Mouse (Mus musculus) neural tube, embryonic 12.5 days (tissue): ENCODE data around the gene Col23a1. TPM values are rescaled to one million over a fixed set of nuclear protein-coding genes. Genes with fewer than 3 reads are reported as not detected.

Source experiments
- ATAC-seq: fragments of 200-750 bp; cut with Nextera tagmentation; 2 replicates; pipeline ENCODE4 v1.8.0; 2017; ENCODE audit warnings: low read depth, mild to moderate bottlenecking, moderate TSS enrichment, moderate library complexity; ENCODE audit not compliant: low FRiP score
- H3K27ac ChIP-seq: fragments of 300-500 bp; sonication (generic); 2 replicates; pipeline ENCODE4 v1.5.1; 2016
- H3K27me3 ChIP-seq: fragments of 300-500 bp; sonication (generic); replicated peaks from 2 replicates; pipeline ENCODE4 v1.6.1; 2016; ENCODE audit warnings: mild to moderate bottlenecking
- H3K36me3 ChIP-seq: fragments of 300-500 bp; sonication (generic); 2 replicates; pipeline ENCODE4 v1.6.1; 2016; ENCODE audit warnings: mild to moderate bottlenecking
- H3K4me1 ChIP-seq: fragments of 300-500 bp; sonication (generic); 2 replicates; pipeline ENCODE4 v1.6.1; 2016
- H3K4me2 ChIP-seq: fragments of 300-500 bp; sonication (generic); replicated peaks from 2 replicates; pipeline ENCODE4 v1.6.1; 2016; ENCODE audit warnings: mild to moderate bottlenecking
- H3K4me3 ChIP-seq: fragments of 300-500 bp; sonication (generic); 2 replicates; pipeline ENCODE4 v1.5.1; 2016
- H3K9ac ChIP-seq: fragments of 300-500 bp; sonication (generic); 2 replicates; pipeline ENCODE4 v1.6.1; 2016; ENCODE audit warnings: mild to moderate bottlenecking
- H3K9me3 ChIP-seq: fragments of 300-500 bp; sonication (generic); 2 replicates; pipeline ENCODE4 v1.6.1; 2016; ENCODE audit warnings: mild to moderate bottlenecking
- WGBS: fragments of 180-500 bp; shearing (Covaris S2); methylation state at CpG from one replicate; pipeline ENCODE4 v1.1.7; 2016; 5-methylcytosine and 5-hydroxymethylcytosine counted together
- polyA plus RNA-seq: library from polyadenylated mRNA; unstranded; fragments of >200 nt; fragmentation: Nextera tagmentation; extraction: Ambion mirVana; gene quantifications from 2 replicates; pipeline ENCODE4 v1.2.1, GENCODE M21; 2016

Gene Col23a1
- polyA plus RNA-seq, 1 experiment from 2014 or later: 11.8 TPM

DNA sequence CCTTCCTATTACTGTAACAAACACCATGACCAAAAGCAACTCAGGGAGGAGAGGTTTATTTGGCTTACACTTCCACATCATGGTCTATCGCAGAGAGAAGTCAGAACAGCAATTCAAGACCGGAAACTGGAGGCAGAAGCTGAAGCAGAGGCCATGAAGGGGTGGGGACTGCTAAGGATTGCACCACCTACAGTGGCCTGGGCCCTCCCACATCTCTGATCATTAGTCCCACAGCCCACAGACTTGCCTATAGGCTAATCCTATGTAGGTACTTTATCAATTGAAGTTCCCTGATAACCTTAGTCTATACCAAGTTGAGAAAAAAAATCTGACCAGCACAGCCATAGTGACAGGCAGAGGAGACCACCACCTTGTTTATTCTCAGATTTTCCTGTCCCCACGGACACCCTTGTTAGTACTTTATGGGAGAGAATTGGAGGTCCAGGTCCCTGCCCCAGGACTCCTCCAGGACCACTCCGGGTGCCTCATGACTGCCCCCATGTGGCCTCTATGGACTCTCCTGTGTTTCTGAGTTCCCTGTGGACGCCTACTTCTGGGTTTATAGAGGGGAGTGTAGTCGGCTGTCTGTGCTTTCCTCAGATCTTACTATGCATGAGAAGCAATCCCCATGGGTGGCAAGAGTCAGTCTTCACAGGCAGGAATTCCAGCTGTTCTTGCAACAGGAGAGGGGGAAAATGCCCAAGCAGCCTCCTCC lies 157.1 kb downstream of the Col23a1 start:
- Histone ChIP-seq H3K4me1 (peaks cover 6% of the 10 kb centered on the region; the same call in 1 of the 2 replicates), H3K9ac (no peak overlapping the region), H3K27ac (no peak overlapping the region), H3K36me3 (no peaks in the 10 kb centered on the region), H3K4me2 (no peak overlapping the region), H3K27me3 (no peaks in the 10 kb centered on the region), H3K9me3 (no peaks in the 10 kb centered on the region; the same call in 1 of the 2 replicates), H3K4me3 (no peak overlapping the region)
- no peak for ATAC-seq
- WGBS: 34% methylated on average over 6 of the region's 6 CpGs

DNA sequence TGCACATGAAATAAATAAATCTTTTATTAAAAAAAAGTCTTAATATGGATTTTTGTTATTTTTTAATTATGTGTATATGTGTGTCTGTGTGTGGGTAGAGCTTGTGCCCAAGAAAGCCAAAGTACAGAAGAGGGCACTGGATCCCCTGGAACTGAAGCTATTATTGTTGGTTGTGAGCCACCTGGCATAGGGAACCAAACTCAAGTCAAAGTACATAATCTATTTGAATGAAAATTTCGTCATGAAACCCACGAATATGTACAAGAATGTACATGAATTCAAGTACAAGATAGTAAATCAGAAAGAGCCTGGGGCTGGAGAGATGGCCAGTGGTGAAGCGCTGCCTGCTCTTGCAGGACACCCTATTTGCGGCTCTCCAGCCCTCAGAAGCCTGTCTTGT lies 158.5 kb downstream of the Col23a1 start:
- no peaks in the 10 kb centered on the region for H3K36me3 ChIP-seq
- no peak overlapping the region for H3K4me2 ChIP-seq
- ATAC-seq: no peak
- H3K4me3 ChIP-seq: no peak overlapping the region
- no peaks in the 10 kb centered on the region for H3K9me3 ChIP-seq
- 81% methylated on average over 4 of the region's 4 CpGs for WGBS
- H3K9ac ChIP-seq: no peak overlapping the region
- H3K27ac ChIP-seq: no peak overlapping the region
- no peaks in the 10 kb centered on the region for H3K27me3 ChIP-seq
- peaks cover 6% of the 10 kb centered on the region; the same call in 1 of the 2 replicates for H3K4me1 ChIP-seq

DNA sequence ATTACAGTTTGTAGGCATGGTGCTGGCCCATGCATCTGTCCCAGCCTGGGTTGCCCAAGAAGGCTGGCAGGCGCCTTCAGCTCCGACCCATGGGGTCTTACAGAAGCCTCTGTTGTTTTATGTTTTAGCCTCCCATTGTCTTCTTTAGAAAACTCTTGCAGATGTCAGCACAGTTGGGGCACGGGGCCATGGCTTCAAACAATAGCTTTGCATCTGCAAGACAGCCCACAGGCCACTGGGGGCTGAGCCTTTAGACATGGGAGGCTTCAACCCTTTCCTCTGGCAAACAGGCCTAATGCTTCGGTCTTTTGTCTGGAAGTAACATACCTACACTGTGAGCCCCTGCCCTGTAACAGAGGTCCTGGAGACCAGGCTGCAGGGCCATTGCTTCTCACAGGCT lies 159.0 kb downstream of the Col23a1 start:
- no peak for ATAC-seq
- no peak overlapping the region for H3K4me3 ChIP-seq
- no peaks in the 10 kb centered on the region for H3K36me3 ChIP-seq
- 23% methylated on average over 4 of the region's 4 CpGs for WGBS
- no peaks in the 10 kb centered on the region for H3K9me3 ChIP-seq
- H3K27ac ChIP-seq: no peak overlapping the region
- H3K27me3 ChIP-seq: no peaks in the 10 kb centered on the region
- no peak overlapping the region for H3K4me2 ChIP-seq
- no peak overlapping the region for H3K9ac ChIP-seq
- H3K4me1 ChIP-seq: peaks cover 6% of the 10 kb centered on the region; the same call in 1 of the 2 replicates

DNA sequence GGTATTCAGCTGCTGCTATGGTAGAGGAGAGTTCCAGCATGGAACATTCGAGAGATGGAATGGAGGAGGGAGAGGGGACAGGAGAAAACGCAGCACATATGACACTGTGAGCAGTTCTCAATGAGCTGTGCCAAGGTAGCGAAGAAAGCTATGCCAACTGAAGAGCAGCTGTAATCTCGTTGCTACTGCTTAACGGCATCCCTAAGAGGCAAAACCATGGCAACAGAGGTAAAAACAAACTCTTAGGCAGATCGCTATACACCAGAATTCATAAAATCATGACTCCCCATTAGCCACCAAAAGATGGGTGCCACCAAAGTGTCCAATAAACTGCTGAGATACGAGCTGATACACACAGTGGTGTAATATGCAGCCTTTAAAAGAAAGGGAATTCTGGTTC lies 160.2 kb downstream of the Col23a1 start:
- H3K36me3 ChIP-seq: no peaks in the 10 kb centered on the region
- peaks cover 6% of the 10 kb centered on the region; the same call in 1 of the 2 replicates for H3K4me1 ChIP-seq
- no peak overlapping the region for H3K9ac ChIP-seq
- no peak overlapping the region for H3K4me3 ChIP-seq
- H3K27me3 ChIP-seq: no peaks in the 10 kb centered on the region
- no peak for ATAC-seq
- no peak overlapping the region for H3K4me2 ChIP-seq
- no peak overlapping the region for H3K27ac ChIP-seq
- no peaks in the 10 kb centered on the region for H3K9me3 ChIP-seq
- WGBS: 90% methylated on average over 7 of the region's 7 CpGs

DNA sequence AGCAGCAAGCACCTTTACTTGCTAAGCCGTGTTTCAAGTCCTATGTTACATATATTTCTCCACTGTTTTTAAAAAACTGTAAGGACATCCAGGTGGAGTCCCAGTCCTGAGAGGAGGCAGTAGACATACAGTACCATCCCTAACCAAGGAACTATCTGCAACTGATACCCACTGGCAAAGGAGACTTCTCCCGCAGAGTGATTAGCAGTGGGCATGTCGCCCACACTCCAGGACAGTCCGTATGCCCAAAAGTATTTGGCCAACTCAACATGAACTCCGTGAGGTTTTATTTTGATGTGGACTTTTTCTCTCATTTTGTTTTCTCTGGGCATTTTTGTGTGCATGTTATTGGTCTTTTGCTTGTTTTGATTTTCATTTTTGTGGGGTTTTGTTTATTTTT lies 161.6 kb downstream of the Col23a1 start:
- H3K4me1 ChIP-seq: peaks cover 6% of the 10 kb centered on the region; the same call in 1 of the 2 replicates
- no peak overlapping the region for H3K4me2 ChIP-seq
- no peak overlapping the region for H3K27ac ChIP-seq
- no peak overlapping the region for H3K4me3 ChIP-seq
- WGBS: 91% methylated on average over 5 of the region's 5 CpGs
- H3K36me3 ChIP-seq: no peaks in the 10 kb centered on the region
- no peak overlapping the region for H3K9ac ChIP-seq
- ATAC-seq: no peak
- no peaks in the 10 kb centered on the region for H3K9me3 ChIP-seq
- H3K27me3 ChIP-seq: no peaks in the 10 kb centered on the region

DNA sequence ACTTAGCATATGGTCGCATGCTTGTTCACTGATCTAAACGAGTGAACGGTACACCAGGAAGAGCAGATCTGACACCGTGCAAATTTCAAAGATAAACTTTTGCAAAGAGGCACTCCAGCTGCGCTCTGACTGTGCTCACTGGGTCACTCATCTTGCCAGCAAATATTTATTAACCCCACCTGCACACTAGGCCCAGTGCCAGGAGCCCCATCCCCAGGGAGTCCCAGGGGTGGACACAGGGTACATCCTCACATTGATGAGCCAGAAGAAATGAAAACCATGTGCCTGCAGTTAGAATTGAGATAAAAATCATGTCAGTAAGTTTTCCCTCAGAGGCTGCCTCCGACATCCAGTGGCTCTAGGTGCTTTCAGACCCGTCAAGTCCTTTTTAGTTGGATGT lies 162.2 kb downstream of the Col23a1 start:
- no peak overlapping the region for H3K4me2 ChIP-seq
- H3K9me3 ChIP-seq: no peaks in the 10 kb centered on the region
- no peak for ATAC-seq
- no peaks in the 10 kb centered on the region for H3K27me3 ChIP-seq
- no peak overlapping the region for H3K4me3 ChIP-seq
- peaks cover 6% of the 10 kb centered on the region; the same call in 1 of the 2 replicates for H3K4me1 ChIP-seq
- H3K27ac ChIP-seq: no peak overlapping the region
- no peaks in the 10 kb centered on the region for H3K36me3 ChIP-seq
- no peak overlapping the region for H3K9ac ChIP-seq
- 74% methylated on average over 7 of the region's 7 CpGs for WGBS

DNA sequence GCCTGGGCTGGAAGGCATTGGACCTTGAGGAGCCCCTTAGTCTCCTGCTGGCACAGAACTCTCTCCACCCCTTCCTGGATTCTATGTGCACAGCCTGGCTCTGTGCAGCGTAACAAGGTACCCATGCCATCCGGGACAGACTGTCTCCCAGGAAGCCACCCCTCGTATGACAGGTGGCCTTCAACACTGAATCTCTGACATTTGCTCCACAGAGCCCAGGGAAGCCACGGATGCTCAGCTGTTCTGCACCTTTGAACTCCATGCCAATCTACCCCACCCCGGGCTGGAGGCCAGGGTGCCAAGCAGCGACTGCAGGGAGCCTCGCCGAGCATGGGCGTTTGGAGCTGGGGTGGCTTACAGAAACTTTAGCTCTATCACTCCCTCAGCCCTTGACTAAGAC lies 164.0 kb downstream of the Col23a1 start:
- H3K4me2 ChIP-seq: no peak overlapping the region

DNA sequence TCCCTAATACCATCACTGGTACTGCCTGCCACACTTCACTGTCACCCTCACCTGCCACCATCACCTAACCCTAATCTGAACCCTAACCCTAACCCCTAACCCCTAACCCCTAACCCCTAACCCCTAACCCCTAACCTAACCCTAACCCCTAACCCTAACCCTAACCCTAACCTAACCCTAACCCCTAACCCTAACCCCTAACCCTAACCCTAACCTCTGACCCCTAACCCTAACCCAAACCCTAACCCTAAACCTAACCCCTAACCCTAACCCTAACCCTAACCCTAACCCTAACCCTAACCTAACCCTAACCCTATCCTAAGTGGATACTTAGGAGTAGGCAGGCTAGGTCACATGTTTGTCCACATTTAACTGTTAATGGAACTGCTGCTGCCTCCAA lies 165.8 kb downstream of the Col23a1 start:
- Histone ChIP-seq H3K27me3 (no peaks in the 10 kb centered on the region), H3K36me3 (no peaks in the 10 kb centered on the region), H3K9ac (no peak overlapping the region), H3K4me2 (no peak overlapping the region), H3K9me3 (0 out of 2 replicates have a peak, but pooled peaks cover 3% of the 10 kb centered on the region), H3K27ac (no peak overlapping the region), H3K4me1 (peaks cover 9% of the 10 kb centered on the region; the same call in 1 of the 2 replicates), H3K4me3 (no peak overlapping the region)
- ATAC-seq: no peak

More for the DNA sequence above, 164.0 kb downstream of the Col23a1 start:
- 90% methylated on average over 9 of the region's 9 CpGs for WGBS
- ATAC-seq: no peak
- 0 out of 2 replicates have a peak, but pooled peaks cover 1% of the 10 kb centered on the region for H3K4me1 ChIP-seq
- H3K36me3 ChIP-seq: no peaks in the 10 kb centered on the region
- H3K9me3 ChIP-seq: no peaks in the 10 kb centered on the region
- H3K27ac ChIP-seq: no peak overlapping the region
- no peak overlapping the region for H3K9ac ChIP-seq
- H3K4me3 ChIP-seq: no peak overlapping the region
- H3K27me3 ChIP-seq: no peaks in the 10 kb centered on the region

DNA sequence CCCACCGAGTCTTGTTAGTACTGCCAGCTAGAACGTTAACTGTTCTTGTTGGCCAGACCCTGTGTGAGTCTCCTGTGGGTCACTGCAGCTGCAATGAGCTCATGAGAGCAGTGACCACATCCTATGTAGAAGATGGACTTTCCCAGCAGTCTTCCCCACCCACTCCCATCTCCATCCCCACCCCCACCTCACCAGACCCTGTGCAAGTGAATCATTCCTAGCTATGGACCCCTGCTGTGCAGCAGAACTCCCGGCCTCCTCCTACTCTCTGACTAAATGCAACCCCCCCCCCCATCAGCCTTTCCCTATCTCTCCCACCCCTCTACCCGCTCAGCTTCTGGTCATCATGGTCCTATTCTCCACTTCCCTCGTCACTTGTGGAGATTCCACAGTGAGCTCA lies 167.9 kb downstream of the Col23a1 start:
- 51% methylated on average over 5 of the region's 5 CpGs for WGBS
- ATAC-seq: no peak
- Histone ChIP-seq H3K4me3 (no peak overlapping the region), H3K4me1 (peaks cover 9% of the 10 kb centered on the region; the same call in 1 of the 2 replicates), H3K36me3 (no peaks in the 10 kb centered on the region), H3K27ac (no peak overlapping the region), H3K9ac (no peak overlapping the region), H3K4me2 (no peak overlapping the region), H3K9me3 (0 out of 2 replicates have a peak, but pooled peaks cover 4% of the 10 kb centered on the region), H3K27me3 (no peaks in the 10 kb centered on the region)

DNA sequence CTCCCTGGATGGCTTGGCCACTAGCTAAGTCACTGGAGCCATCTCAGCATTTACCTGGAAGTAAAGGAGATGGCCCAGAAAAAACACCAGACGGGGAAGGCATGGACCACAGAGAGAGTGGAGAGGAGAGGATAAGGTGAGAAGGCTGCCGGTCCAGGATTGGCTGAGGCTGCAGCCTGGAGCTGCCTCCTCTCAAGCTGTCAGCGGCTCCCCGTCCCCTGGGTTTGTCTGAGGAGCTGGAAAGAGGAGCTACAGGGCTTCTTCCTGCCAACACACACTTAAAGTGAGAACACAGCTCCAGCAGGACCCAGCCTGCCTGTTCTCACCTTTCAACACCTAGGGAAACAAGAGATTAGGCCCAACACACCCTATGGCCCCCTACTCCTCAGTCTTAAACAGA lies 168.9 kb downstream of the Col23a1 start:
- Histone ChIP-seq H3K4me2 (no peak overlapping the region), H3K36me3 (no peaks in the 10 kb centered on the region), H3K9me3 (0 out of 2 replicates have a peak, but pooled peaks cover 4% of the 10 kb centered on the region), H3K4me3 (no peak overlapping the region), H3K27ac (no peak overlapping the region), H3K4me1 (peaks cover 9% of the 10 kb centered on the region; the same call in 1 of the 2 replicates), H3K9ac (no peak overlapping the region), H3K27me3 (no peaks in the 10 kb centered on the region)
- WGBS: 64% methylated on average over 4 of the region's 4 CpGs
- no peak for ATAC-seq

DNA sequence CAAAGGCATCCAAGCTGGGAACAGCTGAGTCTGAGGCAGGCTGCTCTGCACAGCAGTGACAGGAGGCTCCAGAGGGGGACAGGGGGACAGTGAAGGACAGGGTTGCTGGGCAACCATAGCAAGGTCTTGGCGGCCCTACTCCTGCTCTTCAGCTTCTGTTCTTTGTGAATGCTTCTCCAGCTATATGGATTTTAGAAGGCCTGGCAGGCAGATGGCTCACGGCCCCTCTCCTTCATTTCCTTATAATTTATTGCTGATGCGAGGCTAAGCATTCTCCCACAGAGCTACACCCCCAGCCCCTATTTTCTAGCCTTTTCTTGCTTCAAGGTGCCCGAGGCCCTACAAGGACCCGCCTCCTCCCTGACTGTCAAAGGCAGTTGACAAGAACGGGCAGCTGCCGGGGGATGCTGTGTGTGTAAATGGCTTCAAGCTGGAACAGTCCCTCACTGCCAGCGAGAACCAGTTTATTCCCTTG lies 169.9 kb downstream of the Col23a1 start:
- peaks cover 9% of the 10 kb centered on the region; the same call in 1 of the 2 replicates for H3K4me1 ChIP-seq
- H3K4me3 ChIP-seq: no peak overlapping the region
- peak; percentile 91 for ATAC-seq
- no peaks in the 10 kb centered on the region for H3K27me3 ChIP-seq
- no peak overlapping the region for H3K9ac ChIP-seq
- 0 out of 2 replicates have a peak, but pooled peaks cover 4% of the 10 kb centered on the region for H3K9me3 ChIP-seq
- WGBS: 20% methylated on average over 8 of the region's 8 CpGs
- H3K27ac ChIP-seq: 0 out of 2 replicates have a peak overlapping the region, but pooled peaks have one; percentile 46
- no peak overlapping the region for H3K4me2 ChIP-seq
- H3K36me3 ChIP-seq: no peaks in the 10 kb centered on the region

DNA sequence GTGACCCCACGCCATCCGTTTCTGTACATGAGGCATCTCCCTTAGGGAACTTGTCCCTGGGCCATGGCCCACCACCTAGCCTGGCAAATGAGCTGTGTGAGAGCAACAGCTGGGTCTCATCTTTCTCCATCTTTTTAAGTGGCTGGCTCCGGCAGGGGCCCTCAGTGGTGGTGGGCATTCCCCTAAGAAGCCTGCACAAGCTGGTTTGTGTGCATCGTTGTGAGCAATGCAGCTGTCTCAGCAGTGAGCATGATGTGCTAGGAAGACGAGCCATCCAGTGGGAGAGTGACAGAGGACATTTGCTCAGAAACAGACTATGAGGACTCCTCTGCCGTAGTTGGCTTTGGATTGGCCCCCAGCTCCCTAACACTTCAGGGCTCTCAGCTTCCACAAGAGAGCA lies 179.0 kb downstream of the Col23a1 start:
- Histone ChIP-seq H3K9me3 (no peaks in the 10 kb centered on the region), H3K27ac (no peak overlapping the region), H3K36me3 (no peaks in the 10 kb centered on the region), H3K27me3 (no peaks in the 10 kb centered on the region), H3K9ac (no peak overlapping the region), H3K4me2 (no peak overlapping the region), H3K4me3 (no peak overlapping the region), H3K4me1 (peaks cover 25% of the 10 kb centered on the region)
- no peak for ATAC-seq
- WGBS: 67% methylated on average over 6 of the region's 6 CpGs
